Mouse (Mus musculus) kidney, adult 2 months (tissue): ENCODE data around the gene 2310033P09Rik. TPM values are rescaled to one million over a fixed set of nuclear protein-coding genes. Genes with fewer than 3 reads are reported as not detected.
"Not testable (repeated sequence)": the region's sequence is repeated elsewhere in the genome, so short reads cannot be mapped to it uniquely, and the experiment has no call there.

Experiments used
- DNase-seq: peaks from one replicate; pipeline ENCODE4 v3.0.0; 2021
- H3K27ac ChIP-seq: fragments of 200-500 bp; 2 replicates; pipeline ENCODE4 v1.5.1; 2012; ENCODE audit warnings: low read depth, low read length, control low read depth, inconsistent platforms; ENCODE audit not compliant: insufficient read depth
- H3K27me3 ChIP-seq: fragments of 200-500 bp; replicated peaks from 2 replicates; pipeline ENCODE4 v1.6.1; 2012; ENCODE audit warnings: mild to moderate bottlenecking, moderate library complexity, low read length, inconsistent platforms; ENCODE audit not compliant: control insufficient read depth, insufficient read depth
- H3K36me3 ChIP-seq: fragments of 200-500 bp; 2 replicates; pipeline ENCODE4 v1.6.1; 2012; ENCODE audit warnings: mild to moderate bottlenecking, moderate library complexity, low read length, inconsistent platforms; ENCODE audit not compliant: control insufficient read depth, insufficient read depth
- H3K4me1 ChIP-seq: fragments of 200-500 bp; 2 replicates; pipeline ENCODE4 v1.6.1; 2011; ENCODE audit warnings: low read length; ENCODE audit not compliant: control insufficient read depth, insufficient read depth
- H3K4me3 ChIP-seq: fragments of 200-500 bp; 2 replicates; pipeline ENCODE4 v1.5.1; 2011; ENCODE audit warnings: mild to moderate bottlenecking, low read depth, low read length, control low read depth; ENCODE audit not compliant: insufficient read depth
- CTCF ChIP-seq: fragments of 200-500 bp; conservative IDR thresholded peaks from 2 replicates; pipeline ENCODE4 v1.5.1; 2011; ENCODE audit warnings: low read depth, mild to moderate bottlenecking, control low read depth, low read length, moderate library complexity, mixed read lengths; ENCODE audit not compliant: insufficient read depth, insufficient read length
- POLR2A ChIP-seq: fragments of 200-500 bp; IDR thresholded peaks from one replicate; pipeline ENCODE4 v1.6.1; 2011; ENCODE audit warnings: low read depth, low read length, control low read depth
- WGBS: fragments of 180-500 bp; shearing (Covaris S2); methylation state at CpG from one replicate; pipeline ENCODE4 v1.1.7; 2018; 5-methylcytosine and 5-hydroxymethylcytosine counted together
- polyA plus RNA-seq: library from polyadenylated mRNA; depleted of rRNA; stranded (reverse); fragments of >200 nt; gene quantifications from 2 replicates; pipeline ENCODE4 v1.2.3, GENCODE M21; 2012

The 2310033P09Rik gene
- polyA plus RNA-seq, 1 experiment, result 22.1 TPM

GRCm38 (mm10) chr11:59201216-59202002 is 6.7 kb upstream of the 2310033P09Rik start:
- WGBS, result 27% methylated on average over 16 of the region's 16 CpGs
- Histone ChIP-seq H3K36me3 (no peaks in the 10 kb centered on the region), H3K27me3 (no peaks in the 10 kb centered on the region), H3K27ac (peak overlapping the region; percentile 81; the same call in 1 of the 2 replicates), H3K4me3 (peak overlapping the region; percentile 80), H3K4me1 (no peaks in the 10 kb centered on the region; the same call in 1 of the 2 replicates)
- no peak for TF ChIP-seq CTCF
- no peak for TF ChIP-seq POLR2A
- no peak for DNase-seq

DNA sequence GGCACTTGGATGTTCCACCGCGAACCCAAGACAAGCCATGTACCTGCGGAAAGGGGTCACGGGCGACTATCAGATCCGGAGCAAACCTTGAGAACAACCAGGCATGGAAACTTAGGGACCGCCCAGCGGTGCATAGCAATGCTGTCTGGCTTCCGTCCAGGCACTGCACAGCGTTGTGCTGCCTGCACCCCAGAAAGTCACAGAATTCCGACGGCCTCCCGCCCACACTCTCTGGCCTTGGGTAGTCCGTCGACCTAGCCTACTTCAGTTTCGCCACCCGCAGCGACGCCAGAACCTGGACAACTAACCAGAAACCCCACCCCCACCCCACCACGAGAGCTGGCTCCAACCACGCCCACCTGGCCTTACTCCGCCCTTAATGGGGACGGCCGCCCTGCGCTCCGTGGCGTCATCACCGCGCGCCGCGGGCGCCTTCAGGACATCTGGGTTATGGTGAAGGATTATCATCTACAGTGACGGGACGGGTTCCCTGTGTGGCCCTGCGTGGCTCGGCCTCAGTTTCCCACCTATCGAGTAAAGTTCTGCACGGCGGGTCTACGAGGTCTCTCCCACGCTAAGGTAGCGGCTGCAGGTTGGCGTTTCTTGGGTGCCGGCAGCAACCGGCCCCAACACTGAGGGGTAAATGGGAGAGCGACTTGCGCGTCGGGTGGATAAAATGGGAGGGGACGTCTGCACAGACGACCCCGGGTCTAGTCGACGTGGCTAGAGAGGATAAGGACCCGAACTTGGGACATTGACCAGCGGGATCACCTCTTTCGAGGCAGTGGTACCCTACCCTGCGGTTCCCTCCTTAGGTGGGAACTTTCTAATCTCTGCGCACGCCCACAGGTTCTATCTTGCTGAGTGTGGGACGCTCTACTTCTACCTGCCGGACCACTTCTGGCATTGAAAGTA is 5.8 kb upstream of the 2310033P09Rik start, which contains the start of gene Mrpl55:
Mrpl55 (plus strand) TSS at position 406 of the 915 bp plus-strand sequence.
- Histone ChIP-seq H3K4me1 (no peaks in the 10 kb centered on the region; the same call in 1 of the 2 replicates), H3K36me3 (no peaks in the 10 kb centered on the region), H3K27ac (peak within 1 kb of the TSS; percentile 81), H3K4me3 (peak within 1 kb of the TSS; percentile 80), H3K27me3 (no peaks in the 10 kb centered on the region)
- under 1% methylated on average over 63 of the region's 63 CpGs for WGBS
- peak; percentile 96 for DNase-seq
- TF ChIP-seq POLR2A (peak; percentile 5), CTCF (no peak)

GRCm38 (mm10) chr11:59209003-59209441 is 901 bp downstream of the 2310033P09Rik start:
- H3K27me3 ChIP-seq, result no peaks in the 10 kb centered on the region
- no peak overlapping the region for H3K27ac ChIP-seq
- 0 out of 2 replicates have a peak, but pooled peaks cover 2% of the 10 kb centered on the region for H3K36me3 ChIP-seq
- peak overlapping the region; percentile 61 for H3K4me3 ChIP-seq
- peaks cover 8% of the 10 kb centered on the region; the same call in 1 of the 2 replicates for H3K4me1 ChIP-seq
- peak; percentile 82 for DNase-seq
- 2% methylated on average over 18 of the region's 18 CpGs for WGBS
- no peak for TF ChIP-seq POLR2A
- peak; percentile 84 for TF ChIP-seq CTCF

- H3K4me3 ChIP-seq, result no peak overlapping the region
- TF ChIP-seq CTCF, result no peak
- no peak for TF ChIP-seq POLR2A
- H3K27me3 ChIP-seq, result no peaks in the 10 kb centered on the region
- H3K36me3 ChIP-seq, result 0 out of 2 replicates have a peak, but pooled peaks cover 2% of the 10 kb centered on the region
- no peak for DNase-seq
- peaks cover 8% of the 10 kb centered on the region; the same call in 1 of the 2 replicates for H3K4me1 ChIP-seq
- WGBS, result 50% methylated on average over 5 of the region's 5 CpGs
- no peak overlapping the region for H3K27ac ChIP-seq
These were observed 1.5 kb downstream of the 2310033P09Rik start for GRCm38 (mm10) chr11:59209580-59209979.

- Histone ChIP-seq H3K4me1 (peaks cover 8% of the 10 kb centered on the region; the same call in 1 of the 2 replicates), H3K27ac (no peak overlapping the region), H3K36me3 (0 out of 2 replicates have a peak, but pooled peaks cover 2% of the 10 kb centered on the region), H3K27me3 (no peaks in the 10 kb centered on the region), H3K4me3 (no peak overlapping the region)
- TF ChIP-seq CTCF (no peak), POLR2A (no peak)
- no peak for DNase-seq
- WGBS, result 58% methylated on average over 4 of the region's 4 CpGs
These were observed 1.9 kb downstream of the 2310033P09Rik start for GRCm38 (mm10) chr11:59210020-59210419.

DNA sequence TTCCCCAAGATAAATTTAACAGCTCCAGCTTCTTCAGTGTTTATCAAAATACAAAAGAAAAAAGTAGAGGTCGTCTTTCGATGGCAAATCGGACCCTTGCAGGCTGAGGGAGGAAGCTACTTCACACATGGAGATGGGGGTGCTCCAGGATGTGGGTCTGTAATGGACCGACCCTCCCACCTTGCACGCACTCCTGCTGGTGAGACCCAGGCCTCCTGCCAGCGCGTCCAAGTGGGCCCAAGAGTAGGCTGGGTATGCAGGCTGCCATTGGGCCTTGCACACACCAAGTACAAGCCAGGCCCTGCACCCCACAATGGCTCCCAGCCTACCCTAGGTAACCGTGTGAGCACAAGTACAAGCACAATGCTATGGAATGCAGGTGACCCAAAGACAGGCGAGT is 3.4 kb downstream of the 2310033P09Rik start:
- H3K36me3 ChIP-seq, H3K4me3 ChIP-seq, DNase-seq, H3K27ac ChIP-seq, H3K27me3 ChIP-seq, H3K4me1 ChIP-seq: not testable (repeated sequence)
- 83% methylated on average over 9 of the region's 9 CpGs for WGBS

DNA sequence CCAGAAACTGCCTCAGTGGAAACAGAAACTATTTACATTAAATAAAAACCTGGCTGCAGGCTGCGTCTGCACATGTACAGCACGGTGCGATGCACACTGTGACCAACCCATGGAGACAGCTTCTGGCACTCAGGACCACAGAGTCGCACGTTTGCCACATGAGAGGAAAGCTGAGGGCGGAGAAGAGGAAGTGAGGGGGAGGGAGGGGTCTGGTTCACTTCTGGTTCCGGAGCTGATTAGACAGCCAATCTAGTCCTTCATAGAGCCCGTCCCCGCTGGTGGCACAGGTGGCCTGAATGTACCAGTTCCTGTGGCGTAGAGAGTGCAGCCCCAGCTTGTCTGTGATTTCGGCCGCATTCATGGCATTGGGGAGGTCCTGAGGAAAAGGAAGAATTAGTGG is 4.2 kb downstream of the 2310033P09Rik start:
- peaks cover 13% of the 10 kb centered on the region; the same call in 1 of the 2 replicates for H3K4me1 ChIP-seq
- H3K4me3 ChIP-seq, DNase-seq, H3K27ac ChIP-seq, H3K27me3 ChIP-seq, H3K36me3 ChIP-seq: not testable (repeated sequence)
- WGBS, result 58% methylated on average over 12 of the region's 12 CpGs
